Mouse (Mus musculus) lung, adult 2 months (tissue): ENCODE results near the gene Slc35b2. TPM values are rescaled to one million over a fixed set of nuclear protein-coding genes. Genes with fewer than 3 reads are reported as not detected.

Experiments
- DNase-seq: peaks from one replicate; pipeline ENCODE4 v3.0.0; 2022
- H3K4me1 ChIP-seq: fragments of 200-500 bp; 2 replicates; pipeline ENCODE4 v1.6.1; 2011; ENCODE audit warnings: low read length; ENCODE audit not compliant: control insufficient read depth, insufficient read depth
- H3K4me3 ChIP-seq: fragments of 200-500 bp; replicated peaks from 2 replicates; pipeline ENCODE3; 2011; ENCODE audit warnings: low read depth, mild to moderate bottlenecking, control low read depth, low read length; ENCODE audit errors: extremely low read depth
- CTCF ChIP-seq: fragments of 200-500 bp; IDR thresholded peaks from 2 replicates; pipeline ENCODE4 v1.5.1; 2011; ENCODE audit warnings: mild to moderate bottlenecking, low read length, control low read depth; ENCODE audit not compliant: insufficient read depth
- POLR2A ChIP-seq: fragments of 200-500 bp; IDR thresholded peaks from 2 replicates; pipeline ENCODE4 v1.6.1; 2011; ENCODE audit warnings: low read depth, mild to moderate bottlenecking, control low read depth, low read length, borderline replicate concordance; ENCODE audit errors: extremely low read depth
- WGBS: fragments of 180-500 bp; shearing (Covaris S2); methylation state at CpG from one replicate; pipeline ENCODE4 v1.1.7; 2018; 5-methylcytosine and 5-hydroxymethylcytosine counted together
- polyA plus RNA-seq: library from polyadenylated mRNA; depleted of rRNA; stranded (reverse); fragments of >200 nt; gene quantifications from 2 replicates; pipeline ENCODE4 v1.2.3, GENCODE M21; 2012

The Slc35b2 gene
- polyA plus RNA-seq, 1 experiment, result 89.9 TPM

DNA sequence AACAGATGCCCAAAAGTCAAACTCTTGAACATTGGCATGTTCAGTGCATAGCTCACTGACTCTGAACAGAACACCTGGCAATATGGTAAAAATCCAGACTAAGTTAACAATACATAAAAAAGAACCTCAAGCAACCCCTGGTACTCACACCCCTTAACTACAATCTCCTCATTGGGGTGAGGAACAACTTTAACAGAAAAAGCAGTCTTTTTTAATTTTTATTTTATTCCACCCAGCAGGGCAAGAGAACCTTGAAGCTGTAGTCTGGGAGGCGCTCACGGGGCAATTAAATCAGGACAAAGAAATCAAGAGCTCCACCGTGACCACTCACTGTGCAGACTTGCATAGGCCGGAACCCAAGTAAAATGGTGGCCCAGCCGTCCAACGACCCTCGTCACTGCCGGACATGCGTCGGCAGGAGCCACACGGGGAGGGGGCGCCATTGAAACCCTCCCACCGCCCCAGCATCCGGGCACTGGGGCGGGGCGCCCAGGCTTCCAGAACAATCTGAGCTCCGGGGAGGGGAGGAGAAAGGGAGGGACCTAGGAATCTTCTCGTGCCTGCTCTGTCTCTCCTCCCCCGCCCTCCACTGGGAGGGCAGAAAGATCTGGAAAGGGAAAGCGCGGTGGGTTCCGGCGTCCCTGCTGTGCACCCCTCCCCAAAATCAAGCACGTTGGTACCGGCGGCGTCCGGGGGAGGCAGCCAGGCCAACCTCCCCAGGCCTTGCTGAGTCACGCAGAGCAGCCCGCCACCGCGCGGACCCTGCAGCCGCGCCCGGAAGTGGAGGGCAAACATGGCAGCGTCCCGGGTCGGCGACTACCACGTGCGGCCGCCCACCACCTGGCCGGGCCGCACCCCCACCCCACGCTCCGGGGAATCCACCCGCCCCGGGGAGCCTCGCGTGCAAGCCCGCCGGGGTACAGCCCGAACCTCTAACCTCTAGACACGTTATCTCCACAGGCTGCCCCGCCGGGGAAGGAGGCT is 8.7 kb downstream of the Slc35b2 start:
- TF ChIP-seq POLR2A (peak; percentile 74; the same call in 1 of the 2 replicates), CTCF (no peak)
- peak; percentile 85 for DNase-seq
- Histone ChIP-seq H3K4me1 (peaks cover 3% of the 10 kb centered on the region), H3K4me3 (peak overlapping the region; percentile 87)
- WGBS, result under 1% methylated on average over 56 of the region's 57 CpGs

DNA sequence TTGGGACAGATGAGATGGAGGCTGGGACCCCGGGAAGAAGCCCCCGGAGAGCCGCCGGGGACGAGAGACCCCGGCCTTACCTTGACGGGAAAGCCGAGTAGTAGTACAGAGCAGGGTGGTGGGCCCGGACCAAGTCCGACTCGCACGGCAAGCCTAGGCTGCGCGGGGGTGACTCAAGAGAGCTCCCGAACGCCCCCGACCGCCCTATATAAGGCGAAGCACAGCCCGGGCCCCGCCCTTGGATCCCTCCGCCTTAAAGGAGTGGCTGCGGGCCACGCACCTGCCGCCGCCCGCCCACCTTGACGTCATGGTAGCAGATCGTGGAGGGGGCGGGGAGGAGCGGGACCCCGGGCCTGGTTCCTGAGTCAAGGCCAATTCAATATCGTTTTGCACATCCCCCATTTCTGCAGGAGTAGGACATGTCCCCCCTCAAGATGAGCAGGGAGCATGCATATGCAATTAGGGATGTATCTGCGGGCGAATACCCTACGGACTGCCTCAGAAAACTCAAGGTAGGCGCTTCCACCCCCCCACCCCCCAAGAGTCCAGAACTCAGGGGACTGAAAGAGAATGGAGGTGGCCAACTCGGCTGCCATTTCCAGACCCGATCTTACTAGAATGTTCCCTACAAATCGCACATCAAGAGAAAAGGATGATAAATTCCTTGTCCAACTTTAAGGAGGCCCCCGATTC is 9.6 kb downstream of the Slc35b2 start, which contains the start of gene Hsp90ab1:
Gene Hsp90ab1 (minus strand): TSS at position 185 of the 693 bp plus-strand sequence.
- peaks cover 3% of the 10 kb centered on the region for H3K4me1 ChIP-seq
- TF ChIP-seq CTCF, result no peak
- peak; percentile 99 for TF ChIP-seq POLR2A
- WGBS, result under 1% methylated on average over 41 of the region's 41 CpGs
- peak within 1 kb of the TSS; percentile 87 for H3K4me3 ChIP-seq
- DNase-seq, result peak; percentile 99

DNA sequence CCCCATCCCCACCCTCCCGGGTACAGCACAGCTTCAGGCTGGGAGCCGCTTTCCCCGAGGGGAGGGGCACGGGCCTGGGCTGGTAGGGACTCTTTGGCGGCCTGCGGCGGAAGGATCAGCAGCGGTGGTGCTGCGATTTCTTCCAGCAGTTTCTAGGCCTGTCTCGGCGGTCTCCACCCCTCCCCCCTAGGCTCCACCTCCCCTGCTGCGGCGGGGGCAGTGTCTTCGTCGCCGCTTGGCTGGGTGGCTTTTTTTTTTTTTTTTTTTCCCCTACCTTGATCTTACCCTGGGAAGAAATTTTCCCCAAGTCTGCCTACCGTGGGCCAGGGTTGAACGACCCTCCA is 10.1 kb downstream of the Slc35b2 start:
- no peak for TF ChIP-seq CTCF
- TF ChIP-seq POLR2A, result peak; percentile 61; the same call in 1 of the 2 replicates
- Histone ChIP-seq H3K4me3 (peak overlapping the region; percentile 87), H3K4me1 (peaks cover 3% of the 10 kb centered on the region)
- under 1% methylated on average over 17 of the region's 18 CpGs for WGBS
- peak; percentile 97 for DNase-seq

DNA sequence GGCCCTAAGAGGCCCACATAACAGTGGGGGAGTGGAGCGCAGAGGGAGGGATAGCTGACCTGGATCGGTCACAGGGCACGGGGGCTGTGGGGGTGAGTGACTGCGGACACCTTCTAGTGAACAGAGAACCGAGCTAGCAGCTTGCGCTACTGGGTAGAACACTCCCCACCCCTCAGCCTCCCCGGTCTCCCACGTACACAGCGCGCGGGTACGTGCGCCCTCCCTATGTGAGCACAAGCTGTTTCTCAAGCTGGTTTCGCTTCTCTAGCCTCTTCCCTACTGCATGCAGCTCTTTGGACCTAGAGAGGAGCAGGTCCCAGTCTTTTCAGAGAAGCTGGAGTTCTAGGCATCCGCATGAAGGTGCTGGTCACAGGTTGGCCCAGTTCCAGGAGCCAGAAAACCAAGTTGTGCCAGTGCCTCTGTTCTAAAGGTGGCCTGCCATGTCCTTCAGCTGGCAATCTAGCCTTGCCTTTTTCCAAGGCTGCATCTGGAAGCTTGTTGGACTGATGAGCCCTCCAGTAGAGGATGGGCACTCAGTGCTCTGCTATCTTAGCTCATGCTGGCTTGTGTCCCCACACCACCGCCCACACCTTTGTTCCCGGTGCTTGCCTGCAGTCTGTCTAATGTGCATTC is 10.6 kb downstream of the Slc35b2 start:
- peak; percentile 76 for DNase-seq
- peak; percentile 69; the same call in 1 of the 2 replicates for TF ChIP-seq POLR2A
- TF ChIP-seq CTCF, result no peak
- 3% methylated on average over 17 of the region's 17 CpGs for WGBS
- peaks cover 3% of the 10 kb centered on the region for H3K4me1 ChIP-seq
- peak overlapping the region; percentile 87 for H3K4me3 ChIP-seq

- WGBS, result 85% methylated on average over 8 of the region's 8 CpGs
- TF ChIP-seq POLR2A (no peak), CTCF (no peak)
- Histone ChIP-seq H3K4me1 (peaks cover 3% of the 10 kb centered on the region), H3K4me3 (no peak overlapping the region)
- DNase-seq, result no peak
Measured at GRCm38 (mm10) chr17:45575123-45575897, 11.6 kb downstream of the Slc35b2 start.

- no peak for DNase-seq
- WGBS, result 52% methylated on average over 5 of the region's 5 CpGs
- TF ChIP-seq CTCF (no peak), POLR2A (no peak)
- no peak overlapping the region for H3K4me3 ChIP-seq
- peaks cover 10% of the 10 kb centered on the region for H3K4me1 ChIP-seq
Measured at GRCm38 (mm10) chr17:45578242-45578641, 14.6 kb downstream of the Slc35b2 start.

- DNase-seq, result no peak
- Histone ChIP-seq H3K4me1 (peaks cover 10% of the 10 kb centered on the region), H3K4me3 (no peak overlapping the region)
- peak; percentile 17; the same call in 1 of the 2 replicates for TF ChIP-seq CTCF
- TF ChIP-seq POLR2A, result no peak
- WGBS, result 78% methylated on average over 7 of the region's 7 CpGs
Measured at GRCm38 (mm10) chr17:45578843-45579242, 15.2 kb downstream of the Slc35b2 start.

- no peak for DNase-seq
- no peak for TF ChIP-seq CTCF
- no peak for TF ChIP-seq POLR2A
- WGBS, result 76% methylated on average over 4 of the region's 4 CpGs
- Histone ChIP-seq H3K4me1 (peaks cover 11% of the 10 kb centered on the region), H3K4me3 (no peak overlapping the region)
Measured at GRCm38 (mm10) chr17:45579554-45579953, 15.9 kb downstream of the Slc35b2 start.
